Mouse (Mus musculus): ENCODE results near the gene Higd1b.

Gene Higd1b

GRCm38 (mm10) chr11:102835549-102835948 lies at the start of gene Higd1b:
TSS of gene Higd1b (plus strand) at chr11:102835849.
- DNase-seq (ENCODE audit: low read depth, low spot score): no peak

GRCm38 (mm10) chr11:102787688-102788177 lies 47.9 kb upstream of the Higd1b start:
- DNase-seq (ENCODE audit: low read depth, low spot score): no peak

GRCm38 (mm10) chr11:102791682-102792445 lies 43.8 kb upstream of the Higd1b start:
- no peak for DNase-seq (ENCODE audit: low read depth, low spot score)

GRCm38 (mm10) chr11:102794157-102794556 lies 41.5 kb upstream of the Higd1b start:
- DNase-seq (ENCODE audit: low read depth, low spot score): no peak

- no peak for DNase-seq (ENCODE audit: low read depth, low spot score)
Measured at GRCm38 (mm10) chr11:102803453-102803852, 32.2 kb upstream of the Higd1b start.

GRCm38 (mm10) chr11:102808246-102808645 lies 27.4 kb upstream of the Higd1b start:
- DNase-seq (ENCODE audit: low read depth, low spot score): no peak

GRCm38 (mm10) chr11:102810721-102811485 lies 24.7 kb upstream of the Higd1b start:
- peak; percentile 52 for DNase-seq (ENCODE audit: low read depth, low spot score)

- DNase-seq (ENCODE audit: low read depth, low spot score): no peak
Measured at GRCm38 (mm10) chr11:102814881-102815280, 20.8 kb upstream of the Higd1b start.

GRCm38 (mm10) chr11:102818121-102819020 lies 17.3 kb upstream of the Higd1b start:
- DNase-seq (ENCODE audit: low read depth, low spot score): no peak

- DNase-seq (ENCODE audit: low read depth, low spot score): peak; percentile 39
Measured at GRCm38 (mm10) chr11:102819021-102819782, 16.4 kb upstream of the Higd1b start, which contains the start of gene Gjc1. TSS of gene Gjc1 (minus strand) at chr11:102819700.

- peak; percentile 23 for DNase-seq (ENCODE audit: low read depth, low spot score)
Measured at GRCm38 (mm10) chr11:102819783-102820385, 15.8 kb upstream of the Higd1b start.

- no peak for DNase-seq (ENCODE audit: low read depth, low spot score)
Measured at GRCm38 (mm10) chr11:102820432-102820831, 15.2 kb upstream of the Higd1b start.

- no peak for DNase-seq (ENCODE audit: low read depth, low spot score)
Measured at GRCm38 (mm10) chr11:102821231-102821630, 14.4 kb upstream of the Higd1b start.

GRCm38 (mm10) chr11:102826476-102826875 lies 9.2 kb upstream of the Higd1b start:
- no peak for DNase-seq (ENCODE audit: low read depth, low spot score)

- DNase-seq (ENCODE audit: low read depth, low spot score): no peak
Measured at GRCm38 (mm10) chr11:102827097-102827496, 8.6 kb upstream of the Higd1b start.

GRCm38 (mm10) chr11:102830276-102830675 lies 5.4 kb upstream of the Higd1b start:
- DNase-seq (ENCODE audit: low read depth, low spot score): no peak

- no peak for DNase-seq (ENCODE audit: low read depth, low spot score)
Measured at GRCm38 (mm10) chr11:102832700-102833297, 2.9 kb upstream of the Higd1b start.

GRCm38 (mm10) chr11:102834219-102834618 lies 1.4 kb upstream of the Higd1b start:
- no peak for DNase-seq (ENCODE audit: low read depth, low spot score)

- DNase-seq (ENCODE audit: low read depth, low spot score): no peak
Measured at GRCm38 (mm10) chr11:102836146-102836545, 497 bp downstream of the Higd1b start.

- DNase-seq (ENCODE audit: low read depth, low spot score): no peak
Measured at GRCm38 (mm10) chr11:102837385-102837784, 1.7 kb downstream of the Higd1b start.

Data from brain, adult 2 months (tissue).